Mouse (Mus musculus) thymus, adult 18-20 months (tissue): ENCODE measurements around the gene Tenm3.

Experiments used
- DNase-seq, 2 experiments: peaks; one replicate each; pipeline ENCODE4 v3.0.0; 2022; ENCODE audit warnings: mixed read lengths in 2 of 2

Gene Tenm3

GRCm38 (mm10) chr8:48809104-48809503, 34.6 kb downstream of the Tenm3 start:
- DNase-seq, result no peak

- no peak for DNase-seq
These were observed 40.7 kb downstream of the Tenm3 start for GRCm38 (mm10) chr8:48803070-48803469.

- no peak for DNase-seq
These were observed 41.5 kb downstream of the Tenm3 start for GRCm38 (mm10) chr8:48802231-48802630.

GRCm38 (mm10) chr8:48797955-48798359, 45.8 kb downstream of the Tenm3 start:
- DNase-seq, result no peak

GRCm38 (mm10) chr8:48794285-48794684, 49.5 kb downstream of the Tenm3 start:
- no peak for DNase-seq

- no peak for DNase-seq
These were observed 50.0 kb downstream of the Tenm3 start for GRCm38 (mm10) chr8:48793729-48794128.

GRCm38 (mm10) chr8:48792587-48793326, 51.0 kb downstream of the Tenm3 start:
- DNase-seq, result no peak

GRCm38 (mm10) chr8:48783308-48783707, 60.4 kb downstream of the Tenm3 start:
- no peak for DNase-seq

- no peak for DNase-seq
These were observed 63.1 kb downstream of the Tenm3 start for GRCm38 (mm10) chr8:48780628-48781027.

GRCm38 (mm10) chr8:48779194-48779593, 64.6 kb downstream of the Tenm3 start:
- no peak for DNase-seq

- no peak for DNase-seq
These were observed 67.7 kb downstream of the Tenm3 start for GRCm38 (mm10) chr8:48776081-48776480.

- DNase-seq, result no peak
These were observed 68.2 kb downstream of the Tenm3 start for GRCm38 (mm10) chr8:48775531-48776037.

- DNase-seq, result no peak
These were observed 68.9 kb downstream of the Tenm3 start for GRCm38 (mm10) chr8:48774837-48775236.

- no peak for DNase-seq
These were observed 77.1 kb downstream of the Tenm3 start for GRCm38 (mm10) chr8:48766545-48767234.

GRCm38 (mm10) chr8:48765212-48765611, 78.5 kb downstream of the Tenm3 start:
- no peak for DNase-seq

GRCm38 (mm10) chr8:48764011-48764410, 79.7 kb downstream of the Tenm3 start:
- no peak for DNase-seq

- no peak for DNase-seq
These were observed 86.9 kb downstream of the Tenm3 start for GRCm38 (mm10) chr8:48756874-48757273.

- no peak for DNase-seq
These were observed 88.3 kb downstream of the Tenm3 start for GRCm38 (mm10) chr8:48755492-48755891.

- DNase-seq, result no peak
These were observed 88.8 kb downstream of the Tenm3 start for GRCm38 (mm10) chr8:48754959-48755358.

GRCm38 (mm10) chr8:48751965-48752364, 91.8 kb downstream of the Tenm3 start:
- no peak for DNase-seq

- no peak for DNase-seq
These were observed 95.2 kb downstream of the Tenm3 start for GRCm38 (mm10) chr8:48748503-48749059.

- no peak for DNase-seq
These were observed 99.8 kb downstream of the Tenm3 start for GRCm38 (mm10) chr8:48743912-48744311.

GRCm38 (mm10) chr8:48742741-48743140, 101.0 kb downstream of the Tenm3 start:
- no peak for DNase-seq

- DNase-seq, result no peak
These were observed 102.8 kb downstream of the Tenm3 start for GRCm38 (mm10) chr8:48740951-48741350.
